ENCODE assay signal across 17 mouse cellular contexts in genomic region chr15:93131056-93131455, GRCm38 (mm10).
"Had no signal": no experiment of that assay in that cellular context is flagged by ENCODE, and none has a peak within 500 bp of the region (broad histone marks: within the 10 kb centered on the region; RNA-seq: fewer than 3 reads in every experiment).

No protein-coding gene starts in this region.

- H3K9ac ChIP-seq: neural tube, embryonic 12.5 days; neural tube, embryonic 13.5 days; neural tube, embryonic 15.5 days; stomach, embryonic 15.5 days had no signal

- DNase-seq: retina, postnatal 1 day; right cerebral cortex, adult 18-20 months; right cerebral cortex, postnatal 14 days; right cerebral cortex, postnatal 25 days; right cerebral cortex, postnatal 4 days; spleen, adult 18-20 months; thymus, adult 18-20 months; thymus, adult 2 months; thymus, postnatal 14 days; thymus, postnatal 25 days; thymus, postnatal 36 days; thymus, postnatal 4 days had no signal

- H3K9me3 ChIP-seq: neural tube, embryonic 12.5 days; neural tube, embryonic 13.5 days; neural tube, embryonic 15.5 days; stomach, embryonic 15.5 days had no signal

- H3K4me3 ChIP-seq: neural tube, embryonic 12.5 days; neural tube, embryonic 13.5 days; neural tube, embryonic 15.5 days; stomach, embryonic 15.5 days had no signal

- H3K4me2 ChIP-seq: neural tube, embryonic 12.5 days; neural tube, embryonic 13.5 days; neural tube, embryonic 15.5 days; stomach, embryonic 15.5 days had no signal

- H3K4me1 ChIP-seq: stomach, embryonic 15.5 days had no signal

- H3K27me3 ChIP-seq: neural tube, embryonic 12.5 days; neural tube, embryonic 13.5 days; neural tube, embryonic 15.5 days; stomach, embryonic 15.5 days had no signal

- H3K27ac ChIP-seq: neural tube, embryonic 12.5 days; neural tube, embryonic 13.5 days; neural tube, embryonic 15.5 days; stomach, embryonic 15.5 days; stomach, postnatal 0 days had no signal

- H3K36me3 ChIP-seq: neural tube, embryonic 12.5 days; neural tube, embryonic 13.5 days; neural tube, embryonic 15.5 days; stomach, embryonic 15.5 days had no signal
